Mouse (Mus musculus): ENCODE measurements around the gene Metrn.

DNA sequence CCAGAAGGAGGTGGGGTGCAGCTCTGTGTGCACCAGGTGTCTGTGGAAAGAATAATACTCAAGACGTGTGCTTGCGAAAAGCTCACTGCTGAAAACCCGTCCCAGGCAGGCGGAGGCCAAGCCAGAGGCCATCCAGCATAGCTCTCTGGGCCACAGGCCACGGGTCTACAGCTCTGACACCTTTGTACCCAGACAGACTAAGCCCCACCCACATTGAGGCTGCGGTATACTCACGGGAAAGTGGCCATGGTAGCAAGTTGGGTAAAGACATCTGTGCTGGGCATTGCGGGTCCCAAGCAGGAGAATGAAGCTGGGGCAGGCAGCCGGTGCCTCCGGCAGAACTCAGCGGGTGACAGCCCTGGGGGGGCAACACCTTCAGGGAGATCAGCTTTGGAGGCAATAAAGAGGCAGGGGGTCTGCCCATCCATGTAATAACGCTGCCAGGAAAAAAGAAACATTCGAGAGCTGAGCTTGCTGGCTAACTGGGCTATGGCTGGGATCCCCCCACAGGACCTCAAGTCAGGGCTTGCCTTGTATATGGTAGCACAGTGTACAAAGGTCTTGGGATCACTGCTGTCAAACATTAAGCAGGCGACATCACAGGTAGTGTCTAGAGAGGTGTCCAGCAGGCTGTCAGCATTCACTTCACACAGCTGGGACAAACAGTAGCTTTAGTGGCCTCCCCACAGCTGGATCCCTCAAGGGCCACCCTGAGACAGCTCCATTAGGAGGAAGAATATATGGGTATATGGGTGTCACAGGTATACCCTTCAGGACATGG, 42.7 kb upstream of the Metrn start:
- TF ChIP-seq POLR2A (IDR thresholded peaks at IDR 0.05; ENCODE audit: insufficient read length, low read depth) = no peak
- TF ChIP-seq CEBPB (IDR thresholded peaks at IDR 0.05; ENCODE audit: insufficient read depth, poor library complexity, severe bottlenecking) = no peak
- TF ChIP-seq POLR2AphosphoS2 (IDR thresholded peaks at IDR 0.05; ENCODE audit: insufficient read length, low read depth) = no peak
- TF ChIP-seq USF1 (IDR thresholded peaks at IDR 0.05; ENCODE audit: low read depth) = no peak
- no peak for TF ChIP-seq E2F4 (IDR thresholded peaks at IDR 0.05; ENCODE audit: insufficient read depth)
